Mouse (Mus musculus) kidney, postnatal 36 days (tissue): ENCODE data around the gene Tor1b.

ENCODE experiments used
- DNase-seq, 2 experiments: peaks; one replicate each; pipeline ENCODE4 v3.0.0; 2021 to 2022; ENCODE audit warnings: mixed read lengths in 2 of 2

Tor1b gene

GRCm38 (mm10) chr2:30995432-30995996 is 42.8 kb downstream of the Tor1b start:
- DNase-seq = peak; percentile 68 to 80

- no peak for DNase-seq
Observed at GRCm38 (mm10) chr2:30998443-30999260, 45.9 kb downstream of the Tor1b start.

GRCm38 (mm10) chr2:31002857-31003256 is 50.1 kb downstream of the Tor1b start:
- no peak for DNase-seq

GRCm38 (mm10) chr2:31005453-31005852 is 52.7 kb downstream of the Tor1b start:
- no peak for DNase-seq

- DNase-seq = no peak
Observed at GRCm38 (mm10) chr2:31006434-31006833, 53.7 kb downstream of the Tor1b start.

- no peak for DNase-seq
Observed at GRCm38 (mm10) chr2:31007208-31007607, 54.4 kb downstream of the Tor1b start.
